In the genomic region with DNA sequence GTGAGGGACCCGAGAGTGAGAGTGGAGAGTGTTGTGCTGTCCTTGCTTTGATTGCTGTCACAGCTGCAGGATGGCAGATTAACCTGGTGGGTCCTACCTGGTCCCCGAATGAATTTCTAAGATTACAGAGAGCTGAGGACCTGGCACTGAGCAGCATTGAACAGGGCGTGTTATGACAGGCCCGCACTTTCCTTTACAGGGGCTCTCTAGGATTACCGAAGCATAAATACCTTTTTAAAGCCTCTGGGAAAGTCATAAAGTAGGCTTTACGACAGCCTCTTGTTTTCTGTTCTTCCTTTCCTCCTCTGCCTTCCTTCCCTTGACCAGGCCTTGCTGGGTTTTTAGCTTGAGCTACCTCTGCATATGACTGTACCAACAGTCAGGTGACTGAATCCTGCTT, we compare ENCODE assay signal across 12 mouse cellular contexts.
DNase-seq lines count a peak whose midpoint lies in the region; ATAC-seq and TF ChIP-seq lines count a peak whose summit lies in the region.
"Had no signal": no experiment of that assay in that cellular context is flagged by ENCODE, and none has a peak within 500 bp of the region (broad histone marks: within the 10 kb centered on the region; RNA-seq: fewer than 3 reads in every experiment).

No protein-coding gene starts in this region.

- H3K4me2 ChIP-seq in heart, embryonic 14.5 days (ENCODE audit: low read length), result no peak overlapping the region
- no peak overlapping the region for H3K4me2 ChIP-seq in lung, postnatal 0 days (replicated peaks; ENCODE audit: low read depth, low read length)

- no peaks in the 10 kb centered on the region for H3K9me3 ChIP-seq in heart, embryonic 14.5 days (ENCODE audit: control insufficient read depth, low read length)
- H3K9me3 ChIP-seq in lung, postnatal 0 days (ENCODE audit: low read length), result no peaks in the 10 kb centered on the region
- no peaks in the 10 kb centered on the region for H3K9me3 ChIP-seq in limb, embryonic 10.5 days (replicated peaks)

- TF ChIP-seq EP300 in lung, postnatal 0 days (IDR thresholded peaks at IDR 0.05), result no peak

- 0 out of 2 replicates have a peak overlapping the region, but pooled peaks have one; percentile 21 for H3K9ac ChIP-seq in heart, embryonic 14.5 days (ENCODE audit: low read length)
- no peak overlapping the region for H3K9ac ChIP-seq in lung, postnatal 0 days (replicated peaks; ENCODE audit: low read depth)

- H3K27me3 ChIP-seq in heart, embryonic 14.5 days (ENCODE audit: control insufficient read depth, insufficient read depth, low read length), result no peaks in the 10 kb centered on the region
- H3K27me3 ChIP-seq in lung, postnatal 0 days (replicated peaks; ENCODE audit: insufficient read depth, low read length), result no peaks in the 10 kb centered on the region
- H3K27me3 ChIP-seq in limb, embryonic 10.5 days (ENCODE audit: low read depth, poor library complexity, severe bottlenecking), result no peaks in the 10 kb centered on the region

- no peaks in the 10 kb centered on the region for H3K36me3 ChIP-seq in heart, embryonic 14.5 days (ENCODE audit: control insufficient read depth, insufficient read depth, low read length)
- no peaks in the 10 kb centered on the region for H3K36me3 ChIP-seq in lung, postnatal 0 days (ENCODE audit: insufficient read depth, low read length)
- H3K36me3 ChIP-seq in limb, embryonic 10.5 days, result no peaks in the 10 kb centered on the region

- DNase-seq in heart, postnatal 36 days, result no peak
- DNase-seq in lung, postnatal 0 days (ENCODE audit: low spot score), result no peak
- DNase-seq in lung, postnatal 36 days, result no peak
- DNase-seq in limb, embryonic 10.5 days (ENCODE audit: low spot score), result no peak
- DNase-seq in gastrocnemius, postnatal 36 days, result no peak
- DNase-seq in left cerebral cortex, postnatal 36 days (ENCODE audit: low spot score in 2 of 2), result no peak
- DNase-seq in adrenal gland, adult 8-10 months, result no peak
- DNase-seq: adrenal gland, postnatal 36 days; cerebellum, adult 18-20 months; lung, postnatal 14 days; retina, postnatal 1 day had no signal

- 84% methylated on average over 6 of the region's 6 CpGs for WGBS in heart, embryonic 14.5 days
- WGBS in lung, postnatal 0 days, result 60% methylated on average over 6 of the region's 6 CpGs
- 33% methylated on average over 6 of the region's 6 CpGs for WGBS in limb, embryonic 10.5 days

- no peak for TF ChIP-seq CTCF in lung, postnatal 0 days (IDR thresholded peaks at IDR 0.05)

- no peak for ATAC-seq in heart, embryonic 14.5 days (ENCODE audit: insufficient number of reproducible peaks, insufficient read depth, low FRiP score, low read depth)
- no peak for ATAC-seq in lung, postnatal 0 days

- no peak overlapping the region for H3K4me3 ChIP-seq in heart, embryonic 14.5 days (ENCODE audit: control insufficient read depth in 1 of 2, insufficient read depth in 1 of 2, low read depth in 1 of 2, low read length in 2 of 2)
- no peak overlapping the region for H3K4me3 ChIP-seq in lung, postnatal 0 days (ENCODE audit: low read depth, low read length)
- H3K4me3 ChIP-seq in limb, embryonic 10.5 days, result no peak overlapping the region

- peaks cover 24 to 37% of the 10 kb centered on the region in 2 experiments for H3K4me1 ChIP-seq in heart, embryonic 14.5 days (ENCODE audit: control insufficient read depth in 2 of 2, insufficient read depth in 2 of 2, low read length in 2 of 2)
- H3K4me1 ChIP-seq in lung, postnatal 0 days (ENCODE audit: insufficient read depth, low read depth, low read length), result peaks cover 12% of the 10 kb centered on the region; the same call in 1 of the 2 replicates
- H3K4me1 ChIP-seq in limb, embryonic 10.5 days, result peaks cover 66% of the 10 kb centered on the region

- no peak overlapping the region for H3K27ac ChIP-seq in heart, embryonic 14.5 days (replicated peaks in 1 of 2; ENCODE audit: control insufficient read depth in 1 of 2, insufficient read depth in 1 of 2, low read depth in 2 of 2, low read length in 2 of 2)
- H3K27ac ChIP-seq in lung, postnatal 0 days (ENCODE audit: low read length), result 0 out of 2 replicates have a peak overlapping the region, but pooled peaks have one; percentile 26
- H3K27ac ChIP-seq in limb, embryonic 10.5 days, result peak overlapping the region; percentile 83

- intact Hi-C loops in heart, postnatal 36 days (cut with DNase I), result loop anchor here (2.0 kb wide), 1 partner anchor 25 kb away; no protein-coding TSS in a partner anchor
- intact Hi-C loops in gastrocnemius, postnatal 36 days (cut with DNase I), result no loop called here
- intact Hi-C loops in left cerebral cortex, postnatal 36 days (cut with DNase I), result no loop called here

Comparison
In these comparisons a context has a peak if more than half of its experiments do, and no peak if none do; other contexts are left out.
1. H3K27ac ChIP-seq: peak in lung, postnatal 0 days (single experiment) and limb, embryonic 10.5 days (single experiment); none in heart, embryonic 14.5 days (0 of 2).